Mouse (Mus musculus) megakaryocyte, adult 5-6 weeks (primary cell): Measurements from ENCODE around the gene Eef1akmt1. TPM values are rescaled to one million over a fixed set of nuclear protein-coding genes. Genes with fewer than 3 reads are reported as not detected.

Experiments
- ATAC-seq: 2 replicates; pipeline ENCODE4 v1.8.0; 2016; ENCODE audit warnings: mild to moderate bottlenecking, inconsistent platforms; ENCODE audit not compliant: poor library complexity, severe bottlenecking
- total RNA-seq, 2 experiments: library from RNA; stranded (forward) in 1 of 2; stranded (reverse) in 1 of 2; fragments of 153-499, 151-499 nt in 1 of 2; fragments of 221-1000, 200-1000 nt in 1 of 2; gene quantifications; 2 replicates each; pipeline versions ENCODE4 v1.2.3 to v1.2.4; 2015 to 2017

Eef1akmt1 gene
- total RNA-seq, 2 experiments from 2014 or later, result 25.6 to 47.8 TPM

- no peak for ATAC-seq
Measured at GRCm38 (mm10) chr14:57547062-57547461, 24.4 kb downstream of the Eef1akmt1 start.

DNA sequence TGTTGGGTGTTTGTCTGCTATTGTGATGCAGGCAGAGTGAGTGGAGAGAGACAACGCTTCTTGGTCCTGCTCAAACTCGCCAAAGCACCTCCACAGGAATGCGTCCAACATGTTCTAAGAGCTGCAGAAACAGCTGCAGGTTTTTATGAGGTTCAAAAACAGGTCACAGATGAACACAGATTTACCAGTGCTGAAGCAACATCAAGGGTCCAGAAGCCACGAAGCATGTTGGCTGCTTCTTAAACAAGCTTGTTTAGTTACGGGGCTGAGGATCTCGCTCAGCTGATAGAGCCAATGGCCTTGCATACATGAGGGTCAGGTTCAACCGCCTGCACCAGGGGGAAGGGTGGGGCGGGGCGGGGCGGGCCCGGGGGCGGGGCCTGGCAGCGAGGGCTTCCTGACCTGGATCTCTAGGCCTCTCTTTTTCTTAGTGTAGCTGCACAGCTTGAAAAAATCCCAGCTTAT is 24.8 kb downstream of the Eef1akmt1 start:
- ATAC-seq, result no peak

DNA sequence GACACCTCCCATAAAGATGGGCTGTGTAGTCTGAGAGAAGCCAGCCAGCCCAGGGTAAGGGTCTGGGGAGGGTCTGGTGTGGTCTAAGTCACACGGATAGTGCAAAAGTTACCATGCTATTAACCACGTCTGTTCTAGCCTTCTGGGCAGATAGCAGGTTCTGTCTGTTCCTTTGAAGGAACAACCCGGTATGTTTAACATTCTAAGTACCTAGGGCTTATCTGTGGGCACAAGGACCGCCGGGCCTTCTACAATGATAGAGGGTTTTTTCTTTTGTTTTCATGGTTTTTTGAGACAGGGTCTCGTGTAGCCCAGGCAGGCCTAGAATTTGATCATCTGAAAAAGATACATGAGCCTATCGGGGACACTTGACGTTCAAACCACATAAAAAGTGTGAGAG is 25.3 kb downstream of the Eef1akmt1 start:
- ATAC-seq, result no peak

GRCm38 (mm10) chr14:57545526-57545925 is 25.9 kb downstream of the Eef1akmt1 start:
- ATAC-seq, result no peak

DNA sequence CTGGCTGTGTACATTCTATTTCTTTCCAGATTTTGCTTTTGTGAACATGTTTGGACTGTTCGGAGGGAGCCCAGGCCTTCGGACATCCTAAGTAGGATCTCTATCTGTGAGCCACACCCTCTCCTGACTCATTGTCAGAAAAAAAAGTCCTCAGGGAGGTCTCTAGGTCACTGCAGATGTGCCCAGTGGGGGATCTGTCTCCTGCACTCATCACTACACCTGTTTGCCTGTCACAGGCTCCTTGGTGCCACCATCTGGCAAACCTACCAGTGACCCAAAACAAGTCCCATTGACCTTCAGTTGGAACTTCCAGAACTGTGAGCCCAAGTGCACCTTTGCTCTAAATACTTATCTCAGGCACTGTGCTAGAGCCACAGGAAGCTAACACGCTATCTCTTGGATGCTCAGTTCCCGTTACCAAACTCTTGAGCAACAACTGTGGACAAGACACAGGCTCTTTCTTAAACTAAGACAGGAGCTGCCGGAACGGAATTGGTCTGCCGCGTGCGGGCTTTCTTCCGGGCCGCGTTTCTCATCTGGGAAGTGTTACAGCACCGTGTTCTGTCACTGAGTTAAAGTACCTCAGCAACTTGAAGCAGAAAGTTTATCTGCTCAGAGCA is 27.9 kb downstream of the Eef1akmt1 start:
- ATAC-seq, result peak; percentile 74

DNA sequence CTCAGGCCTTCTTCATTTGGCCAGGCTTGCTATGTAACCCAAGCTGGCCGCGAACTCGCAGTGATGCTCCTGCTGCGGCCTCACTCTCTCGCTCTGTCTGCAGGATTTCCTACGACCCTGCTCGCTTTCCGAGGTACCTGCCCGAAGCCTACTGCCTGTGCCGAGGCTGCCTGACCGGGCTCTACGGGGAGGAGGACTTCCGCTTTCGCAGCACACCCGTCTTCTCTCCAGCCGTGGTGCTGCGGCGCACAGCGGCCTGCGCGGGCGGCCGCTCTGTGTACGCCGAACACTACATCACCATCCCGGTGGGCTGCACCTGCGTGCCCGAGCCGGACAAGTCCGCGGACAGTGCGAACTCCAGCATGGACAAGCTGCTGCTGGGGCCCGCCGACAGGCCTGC is 29.2 kb downstream of the Eef1akmt1 start:
- peak; percentile 49; the same call in 1 of the 2 replicates for ATAC-seq

DNA sequence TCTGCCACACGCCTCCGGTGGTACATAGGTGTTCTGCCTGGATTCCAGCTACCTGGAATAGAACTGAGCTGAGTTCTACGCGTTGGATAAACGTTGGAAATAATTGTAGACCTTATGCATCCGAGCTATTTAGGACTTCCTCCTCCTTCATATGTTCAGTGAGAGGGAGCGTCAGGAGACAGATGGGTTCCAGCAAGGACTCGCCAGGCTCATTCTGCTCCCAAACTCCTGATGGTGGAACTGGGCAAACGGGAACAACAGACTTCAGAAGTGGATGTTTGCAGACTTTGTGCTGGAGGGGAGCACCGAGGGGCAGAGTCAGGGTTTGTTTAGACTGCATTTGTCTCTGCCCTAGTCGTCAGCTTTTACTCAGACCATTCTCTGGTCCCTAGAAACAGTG is 30.7 kb downstream of the Eef1akmt1 start:
- no peak for ATAC-seq

DNA sequence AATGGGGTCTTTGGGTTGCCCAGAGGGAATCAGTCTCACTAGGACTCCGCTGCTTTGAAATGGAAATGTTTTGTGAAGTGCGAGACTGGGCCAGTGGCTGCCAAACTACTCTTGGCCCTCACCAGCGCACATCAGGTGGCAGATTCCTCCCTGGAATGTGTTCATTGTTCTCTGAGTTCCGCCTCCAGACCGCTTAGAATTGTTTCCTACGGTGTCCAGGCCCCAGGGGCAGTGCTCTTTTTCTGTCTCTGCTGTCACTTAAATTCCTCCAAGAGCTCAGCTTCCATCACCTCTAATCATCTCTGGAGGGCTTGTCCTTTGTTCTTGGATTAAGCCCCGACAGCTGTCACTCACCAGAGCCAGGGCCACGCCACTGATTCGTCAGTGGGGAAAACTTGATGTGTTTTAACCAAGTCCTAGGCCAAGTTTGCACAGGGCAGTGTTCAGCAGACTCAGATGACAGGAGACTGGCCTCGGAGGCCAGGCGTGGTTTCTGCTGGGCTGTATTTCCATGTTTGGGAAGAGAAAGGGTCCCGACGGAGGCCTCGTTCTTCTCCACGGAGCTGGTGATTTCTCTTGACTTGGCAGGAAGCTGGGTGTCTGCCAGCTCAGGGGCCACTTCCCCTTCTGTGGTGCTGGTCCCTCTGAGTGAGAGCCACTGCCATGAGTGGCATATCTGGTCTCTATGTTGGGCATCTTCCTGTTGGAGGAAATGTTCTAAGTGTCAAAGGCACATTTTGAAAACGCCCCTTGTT is 34.0 kb downstream of the Eef1akmt1 start:
- peak; percentile 89 for ATAC-seq

DNA sequence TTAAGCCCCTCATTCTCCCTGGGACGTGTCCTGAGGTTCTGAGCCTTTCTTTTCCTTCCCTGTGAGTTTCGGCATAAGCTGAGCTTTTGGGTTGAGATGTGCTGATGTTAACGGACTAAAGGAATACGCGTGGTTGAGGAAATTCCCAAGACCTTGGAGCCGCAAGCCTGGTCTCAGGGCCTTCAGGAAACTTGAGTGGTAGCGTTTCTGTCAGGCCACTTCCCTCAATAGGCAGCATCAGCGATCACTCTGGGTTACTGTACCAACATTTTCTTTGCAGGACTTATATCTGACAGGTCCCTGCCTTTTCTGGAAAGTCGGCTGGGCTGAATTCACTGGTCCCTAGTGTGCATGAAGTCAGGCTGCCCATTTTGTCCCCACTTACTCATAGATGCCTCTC is 34.6 kb downstream of the Eef1akmt1 start:
- no peak for ATAC-seq

DNA sequence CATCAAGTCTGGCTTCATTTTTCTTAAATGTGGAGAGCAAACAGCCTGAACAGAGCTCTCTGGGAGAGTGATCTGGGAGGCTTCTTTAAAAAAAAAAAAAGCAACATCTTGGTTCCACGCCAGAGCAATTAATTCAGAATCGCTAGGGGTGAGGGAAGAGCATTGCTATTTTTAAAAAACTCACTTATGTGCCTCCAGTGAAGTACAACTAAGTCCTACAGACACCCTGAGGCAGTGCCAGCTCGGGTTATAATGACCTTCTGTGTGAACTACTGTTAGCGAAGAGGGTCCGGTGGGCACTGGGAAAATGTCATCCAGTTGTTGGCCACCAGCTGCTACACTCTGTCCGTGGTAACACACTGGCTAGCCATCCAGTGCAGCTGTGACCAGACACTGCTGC is 35.8 kb downstream of the Eef1akmt1 start:
- ATAC-seq, result no peak

GRCm38 (mm10) chr14:57534961-57535360 is 36.5 kb downstream of the Eef1akmt1 start:
- ATAC-seq, result no peak

DNA sequence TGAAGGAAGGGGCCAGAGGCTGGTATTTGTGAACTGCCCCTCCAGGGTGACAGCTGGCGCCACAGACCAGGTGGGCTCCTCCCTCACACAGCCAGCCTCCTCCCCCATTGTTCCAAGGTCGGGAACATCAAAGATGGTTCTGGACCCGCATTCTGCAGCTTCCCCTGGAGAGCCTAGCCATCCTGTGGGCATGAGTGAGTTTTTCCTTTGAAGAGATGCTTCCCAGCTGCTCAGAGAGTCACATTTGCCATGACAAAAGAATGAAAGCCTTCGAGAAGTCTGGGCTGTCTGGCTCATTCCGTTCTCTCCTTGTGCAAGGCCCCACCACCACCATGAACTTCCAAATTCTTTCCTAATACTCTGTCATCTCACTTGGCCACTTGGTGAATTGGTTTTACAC is 37.1 kb downstream of the Eef1akmt1 start:
- no peak for ATAC-seq

- no peak for ATAC-seq
Measured at GRCm38 (mm10) chr14:57533841-57534240, 37.6 kb downstream of the Eef1akmt1 start.

GRCm38 (mm10) chr14:57533214-57533613 is 38.2 kb downstream of the Eef1akmt1 start:
- ATAC-seq, result peak; percentile 62

GRCm38 (mm10) chr14:57532577-57532976 is 38.8 kb downstream of the Eef1akmt1 start:
- ATAC-seq, result no peak

DNA sequence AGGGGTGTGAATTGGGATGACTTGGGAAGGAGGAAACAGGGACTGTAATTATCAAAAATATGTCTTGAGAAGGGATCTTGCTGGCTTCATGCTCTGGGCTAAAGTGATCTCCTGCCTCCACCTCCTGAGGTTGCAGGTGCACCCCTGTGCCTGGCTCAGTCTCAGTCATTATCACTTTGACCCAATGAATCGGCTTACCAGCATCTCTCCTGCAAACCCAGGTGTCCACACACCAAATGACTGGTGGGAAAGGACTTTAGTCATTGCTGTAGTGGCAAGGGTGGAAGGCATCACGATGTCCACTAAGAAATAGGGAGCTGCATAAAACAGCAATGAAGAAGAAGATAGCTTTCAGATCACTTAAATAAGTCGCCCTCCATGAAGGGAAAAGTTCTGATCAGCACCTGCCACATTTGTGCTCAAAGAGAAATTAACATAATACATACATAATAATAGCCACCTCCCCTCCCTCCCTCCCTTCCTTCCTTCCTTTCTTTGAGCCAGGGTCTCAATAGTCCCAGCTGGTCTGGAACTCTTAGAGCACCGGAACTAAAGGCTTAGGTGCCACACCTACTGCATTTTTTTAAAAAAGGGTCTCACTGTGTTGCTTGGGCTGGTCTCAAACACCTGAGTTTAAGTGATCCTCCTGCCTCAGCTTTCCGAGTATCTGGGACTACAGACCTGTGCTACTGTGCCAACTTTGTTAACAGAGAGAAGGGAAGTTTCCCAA is 41.5 kb downstream of the Eef1akmt1 start:
- ATAC-seq, result no peak

- no peak for ATAC-seq
Measured at GRCm38 (mm10) chr14:57529086-57529785, 42.2 kb downstream of the Eef1akmt1 start.

- no peak for ATAC-seq
Measured at GRCm38 (mm10) chr14:57527598-57527997, 43.8 kb downstream of the Eef1akmt1 start.

- peak; percentile 61 for ATAC-seq
Measured at GRCm38 (mm10) chr14:57527122-57527521, 44.3 kb downstream of the Eef1akmt1 start.

- no peak for ATAC-seq
Measured at GRCm38 (mm10) chr14:57526050-57526623, 45.3 kb downstream of the Eef1akmt1 start.
